Comparison of ENCODE assay signal across 20 mouse cellular contexts in the genomic region with DNA sequence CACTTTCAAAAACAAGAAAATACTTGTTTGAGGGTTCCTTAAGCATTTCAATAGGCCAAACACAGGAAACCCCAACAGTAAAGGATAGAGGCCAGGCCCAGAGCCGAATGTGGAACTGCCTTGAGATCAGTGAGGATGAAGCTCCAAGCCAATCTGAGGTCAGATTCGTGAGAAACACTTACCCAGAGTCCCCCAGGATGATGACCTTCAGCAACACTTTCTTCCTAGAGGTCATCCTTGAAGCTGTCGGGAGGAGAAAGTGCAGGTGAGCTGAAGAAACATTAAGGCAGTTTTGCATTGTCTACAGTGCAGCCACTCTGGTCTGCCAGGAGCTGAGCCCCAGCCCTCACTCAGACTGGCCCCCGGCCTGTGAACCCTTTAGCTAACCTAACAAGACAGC. TPM values are rescaled to one million over a fixed set of nuclear protein-coding genes. Genes with fewer than 3 reads are reported as not detected.
"Had no signal": no experiment of that assay in that cellular context is flagged by ENCODE, and none has a peak within 500 bp of the region (broad histone marks: within the 10 kb centered on the region; RNA-seq: fewer than 3 reads in every experiment).

No protein-coding gene starts in this region.

- H3K9ac ChIP-seq: liver, embryonic 14.5 days; midbrain, embryonic 12.5 days; midbrain, embryonic 15.5 days; neural tube, embryonic 12.5 days; neural tube, embryonic 15.5 days had no signal

- H3K27ac ChIP-seq: left cerebral cortex, adult 2 months; liver, embryonic 14.5 days; macrophage; midbrain, embryonic 12.5 days; midbrain, embryonic 15.5 days; neural tube, embryonic 12.5 days; neural tube, embryonic 15.5 days; stomach, postnatal 0 days had no signal

- DNase-seq: kidney, adult 9 months; kidney, postnatal 25 days; layer of hippocampus, adult 9-11 months; layer of hippocampus, postnatal 36 days; lung, adult 18-20 months; right cerebral cortex, adult 18-20 months; right cerebral cortex, postnatal 14 days; right cerebral cortex, postnatal 4 days; thymus, adult 2 months; thymus, postnatal 14 days; thymus, postnatal 4 days had no signal

- H3K4me3 ChIP-seq: left cerebral cortex, adult 2 months; midbrain, embryonic 12.5 days; midbrain, embryonic 15.5 days; neural tube, embryonic 12.5 days; neural tube, embryonic 15.5 days had no signal

- H3K4me1 ChIP-seq: midbrain, embryonic 12.5 days; midbrain, embryonic 15.5 days had no signal

- H3K9me3 ChIP-seq: midbrain, embryonic 12.5 days; midbrain, embryonic 15.5 days; neural tube, embryonic 12.5 days; neural tube, embryonic 15.5 days had no signal

- H3K27me3 ChIP-seq: midbrain, embryonic 12.5 days; midbrain, embryonic 15.5 days; neural tube, embryonic 12.5 days; neural tube, embryonic 15.5 days had no signal

RNA-seq across cellular contexts. Expression of gene H1fx, which starts 32.0 kb away (rescaled TPM):
- total RNA-seq: liver, adult 2 months had no signal
